Mouse (Mus musculus): ENCODE measurements around the gene Bcl11a. TPM values are rescaled to one million over a fixed set of nuclear protein-coding genes. Genes with fewer than 3 reads are reported as not detected.

The Bcl11a gene
- polyA plus RNA-seq, 1 experiment from 2014 or later = 8.0 TPM

DNA sequence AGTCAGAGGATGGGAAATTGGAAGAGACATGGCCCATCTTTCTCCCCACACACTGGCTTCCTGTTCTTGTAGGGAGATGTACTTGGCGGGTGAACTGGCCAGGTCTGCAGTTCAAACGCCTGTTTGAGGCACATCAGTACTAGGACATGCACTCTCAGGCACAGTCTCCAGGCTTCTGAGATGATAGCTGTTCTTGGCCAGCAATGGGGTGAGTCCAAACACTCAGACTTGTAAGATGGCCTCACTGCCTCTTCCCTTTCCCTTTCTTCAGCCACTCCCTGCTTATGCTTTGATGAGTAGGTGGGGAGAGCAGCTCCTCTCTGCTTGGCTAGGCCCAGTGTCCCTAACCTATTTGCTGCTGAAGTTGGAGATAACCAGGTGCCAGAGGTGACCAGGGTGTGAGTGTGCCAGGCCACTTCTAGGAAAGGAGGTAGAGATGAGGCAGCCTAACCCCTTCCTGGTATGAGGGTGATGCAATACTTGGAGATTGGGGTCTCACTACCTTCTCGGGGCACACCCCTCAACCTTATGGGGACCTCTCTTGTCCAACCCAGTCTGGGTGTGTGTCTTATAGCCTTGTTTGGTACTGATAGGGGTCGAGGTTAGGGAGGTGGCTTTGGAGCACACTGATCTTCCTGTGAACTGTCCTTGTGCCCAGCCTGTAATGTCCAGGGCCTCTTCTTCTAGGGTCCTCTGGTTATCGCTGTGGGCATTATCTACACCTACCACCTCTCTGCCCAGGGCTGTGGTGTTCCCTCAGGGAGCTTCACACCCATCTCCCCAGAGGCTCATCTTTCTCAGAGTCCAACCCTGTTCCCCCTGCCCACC lies 51.7 kb downstream of the Bcl11a start:
- no peak for DNase-seq (ENCODE audit: low spot score)

DNA sequence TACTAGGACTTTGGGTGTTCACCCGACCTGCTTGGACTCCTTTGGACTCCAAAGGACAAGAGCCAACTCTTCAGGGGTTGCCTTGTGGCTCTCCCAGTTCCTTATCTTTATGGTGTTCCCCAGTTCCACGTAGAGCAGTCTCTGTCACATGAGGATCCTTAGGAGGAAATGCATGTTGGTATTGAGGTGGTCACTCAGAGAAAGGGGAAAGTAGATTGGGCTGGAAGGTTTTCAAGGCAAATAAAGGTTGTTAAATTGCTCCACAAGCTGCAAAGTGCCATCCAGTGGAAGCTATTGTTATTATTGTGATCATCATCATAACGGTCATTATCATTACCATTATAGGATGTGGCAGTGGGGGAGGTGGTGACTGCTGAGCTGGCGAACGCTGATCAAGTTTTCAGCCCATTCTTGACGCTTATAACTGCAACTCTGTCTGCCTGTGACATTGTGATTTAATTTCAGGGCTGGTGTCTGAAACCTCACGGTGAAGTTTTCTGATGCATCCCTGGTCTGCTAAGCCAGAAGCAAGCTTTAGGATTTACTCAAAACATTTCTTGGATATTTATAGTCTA lies 52.4 kb downstream of the Bcl11a start:
- no peak for DNase-seq (ENCODE audit: low spot score)

DNA sequence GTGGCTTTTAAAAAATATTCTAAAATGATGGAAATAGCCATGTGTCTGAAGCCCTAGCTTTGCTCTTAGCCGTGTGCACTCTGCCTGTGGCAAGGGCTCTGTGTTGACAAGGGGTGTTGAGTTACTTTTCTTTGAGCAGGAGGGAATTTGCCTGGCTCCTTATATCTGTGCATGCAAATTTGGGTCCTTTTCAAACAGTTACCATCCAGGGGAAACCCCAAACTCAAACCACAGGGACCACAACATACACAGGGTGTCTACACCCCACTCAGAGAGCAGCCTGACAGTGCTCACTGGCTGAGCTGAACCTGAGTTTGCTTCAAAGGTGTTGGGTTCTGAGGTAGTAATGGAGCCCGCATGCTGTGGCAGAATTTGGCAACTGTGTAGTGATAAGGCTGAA lies 54.0 kb downstream of the Bcl11a start:
- peak; percentile 49 for DNase-seq (ENCODE audit: low spot score)

DNA sequence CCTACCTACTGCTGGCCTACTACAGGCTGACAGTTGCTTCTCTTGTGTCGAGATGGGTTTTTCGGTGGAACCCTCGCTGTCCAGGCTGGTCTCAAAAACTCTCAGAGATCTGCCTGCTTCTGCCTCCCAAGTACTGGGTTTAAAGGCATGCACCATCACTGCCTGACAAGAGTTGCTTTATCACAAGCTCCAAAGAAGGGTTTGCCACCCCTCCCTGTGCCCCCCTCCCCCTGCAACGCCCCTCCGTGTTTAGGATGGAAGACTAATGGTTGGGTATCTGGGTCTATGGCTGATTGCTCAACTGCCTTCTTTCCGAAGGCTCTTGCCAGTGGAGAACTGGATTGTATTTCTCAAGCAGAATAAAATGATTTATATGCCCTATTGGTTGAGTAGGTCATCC lies 54.5 kb downstream of the Bcl11a start:
- DNase-seq (ENCODE audit: low spot score) = no peak

DNA sequence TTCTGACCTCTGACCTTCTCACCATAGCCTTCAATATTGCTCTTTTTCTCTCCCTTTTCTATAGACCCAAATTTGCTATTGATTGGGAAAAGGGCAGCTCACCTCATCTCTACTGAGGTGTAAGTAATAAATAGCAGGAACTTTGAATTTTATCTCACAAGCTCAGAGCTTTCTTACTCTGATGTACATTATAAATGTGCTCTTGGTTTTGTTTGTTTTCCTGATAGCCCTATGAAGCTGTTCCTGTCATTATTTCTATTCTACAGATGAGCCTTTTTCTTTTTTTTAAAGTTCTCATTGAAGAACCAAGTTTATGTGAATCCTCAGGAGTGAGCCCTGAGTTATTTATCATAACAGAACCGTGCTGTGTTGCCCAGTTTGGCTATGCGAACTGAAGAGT lies 55.0 kb downstream of the Bcl11a start:
- no peak for DNase-seq (ENCODE audit: low spot score)

DNA sequence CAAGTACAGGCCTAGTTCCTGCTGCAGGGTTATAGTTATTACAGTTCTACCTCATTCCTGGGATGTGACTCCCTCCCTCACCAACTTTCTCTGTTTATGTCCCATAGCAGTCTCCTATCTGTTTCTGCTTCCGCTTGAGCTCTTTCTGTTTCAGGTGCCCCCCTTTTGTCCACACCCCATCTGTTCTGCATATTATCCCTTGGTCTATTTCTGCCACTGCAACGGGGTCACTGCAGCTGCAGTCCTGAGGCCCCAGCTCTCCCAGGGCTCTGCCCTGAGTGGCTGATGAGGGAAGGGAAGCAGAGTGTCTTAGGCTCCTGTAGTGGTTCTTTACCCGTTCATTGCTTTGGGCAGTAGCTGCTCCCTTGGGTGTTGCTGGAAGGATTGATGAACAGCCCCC lies 55.6 kb downstream of the Bcl11a start:
- no peak for DNase-seq (ENCODE audit: low spot score)

DNA sequence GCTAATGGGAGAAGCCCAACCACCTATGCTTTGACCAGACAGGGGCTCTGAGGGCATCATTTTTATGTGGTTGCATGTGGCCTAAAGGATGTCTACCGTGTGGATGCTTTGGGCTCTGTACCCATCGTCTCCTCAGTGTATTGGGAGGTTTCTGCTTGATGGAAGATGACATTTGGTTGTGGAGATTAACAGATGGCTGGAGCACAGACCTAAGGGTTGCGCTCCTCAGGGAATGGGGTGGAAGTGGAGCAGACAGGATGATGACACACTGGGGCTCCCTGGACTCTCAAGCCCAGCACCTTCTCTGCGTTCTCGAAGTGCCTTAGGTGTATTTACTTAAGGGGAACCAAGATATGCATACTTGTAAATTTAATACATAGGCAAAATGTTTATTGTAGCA lies 56.1 kb downstream of the Bcl11a start:
- DNase-seq (ENCODE audit: low spot score) = no peak

DNA sequence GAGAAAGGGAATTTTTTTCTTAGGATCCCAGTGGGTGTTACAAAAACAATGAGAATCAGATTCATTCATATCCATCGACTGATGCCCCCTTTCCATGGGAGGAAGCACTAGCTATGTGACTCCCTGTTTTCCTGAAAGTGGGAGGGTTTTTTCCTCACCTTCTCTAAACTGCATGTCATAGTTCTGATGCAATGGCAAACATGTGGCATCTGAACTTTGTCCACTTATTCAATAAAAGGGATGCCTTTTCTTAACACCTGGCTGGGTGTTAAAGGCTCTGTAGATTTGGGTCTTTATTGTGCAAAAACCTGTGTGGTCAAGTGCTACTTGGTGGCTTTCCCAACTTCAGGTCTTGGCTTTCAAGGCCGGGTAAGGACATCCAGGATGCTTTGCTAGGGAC lies 57.4 kb downstream of the Bcl11a start:
- DNase-seq (ENCODE audit: low spot score) = no peak

DNA sequence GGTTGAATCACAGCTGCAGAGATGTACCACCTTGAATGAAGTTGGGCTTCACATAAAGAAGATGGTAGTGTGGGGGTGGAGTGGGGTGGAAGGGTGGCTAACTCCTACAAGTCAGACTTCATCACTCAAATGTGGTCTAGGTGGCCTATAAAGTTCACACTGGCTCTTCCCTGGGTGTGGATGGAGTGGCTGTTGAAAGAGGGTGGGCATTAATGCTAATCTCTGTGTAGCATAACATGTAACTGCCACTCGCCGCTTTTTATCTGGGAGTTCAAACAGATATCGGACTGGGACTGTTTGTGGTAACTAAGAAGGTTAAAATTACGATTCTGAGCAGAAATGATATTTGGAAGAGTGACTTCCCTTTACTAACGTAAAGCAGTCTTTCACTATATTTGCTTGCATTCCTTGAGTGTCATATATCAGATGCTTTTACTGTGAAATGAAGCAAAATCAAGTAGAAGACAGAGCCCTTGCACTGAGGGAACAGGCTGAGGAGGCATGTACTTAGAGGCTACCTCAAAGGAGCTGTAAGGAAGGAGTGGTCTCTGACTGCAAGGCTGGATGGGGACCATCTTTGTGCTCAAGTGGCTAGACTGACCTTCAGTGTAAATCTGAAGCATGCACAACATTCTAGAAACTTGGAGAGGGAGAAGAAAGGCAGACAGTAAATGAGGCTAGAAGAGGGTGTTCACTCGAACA lies 58.4 kb downstream of the Bcl11a start:
- DNase-seq (ENCODE audit: low spot score) = no peak

DNA sequence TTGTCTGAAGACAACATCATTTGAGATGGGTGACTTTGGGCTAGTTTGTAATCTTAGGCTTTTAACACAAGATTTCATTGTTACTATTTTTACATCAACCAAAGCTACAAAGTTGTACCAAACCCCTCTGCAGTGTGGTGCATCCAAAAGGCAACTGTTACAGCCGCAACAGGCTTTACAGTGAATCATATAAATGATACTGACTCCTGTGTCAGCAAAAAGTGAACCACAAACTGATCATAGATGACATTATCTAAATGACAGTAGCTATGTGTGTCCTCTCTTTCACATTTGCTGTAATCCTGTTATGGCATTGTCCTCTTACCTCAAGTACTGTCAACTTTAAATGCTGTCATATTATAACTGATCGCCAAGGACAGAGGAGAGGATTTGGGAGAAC lies 60.0 kb downstream of the Bcl11a start:
- no peak for DNase-seq (ENCODE audit: low spot score)

DNA sequence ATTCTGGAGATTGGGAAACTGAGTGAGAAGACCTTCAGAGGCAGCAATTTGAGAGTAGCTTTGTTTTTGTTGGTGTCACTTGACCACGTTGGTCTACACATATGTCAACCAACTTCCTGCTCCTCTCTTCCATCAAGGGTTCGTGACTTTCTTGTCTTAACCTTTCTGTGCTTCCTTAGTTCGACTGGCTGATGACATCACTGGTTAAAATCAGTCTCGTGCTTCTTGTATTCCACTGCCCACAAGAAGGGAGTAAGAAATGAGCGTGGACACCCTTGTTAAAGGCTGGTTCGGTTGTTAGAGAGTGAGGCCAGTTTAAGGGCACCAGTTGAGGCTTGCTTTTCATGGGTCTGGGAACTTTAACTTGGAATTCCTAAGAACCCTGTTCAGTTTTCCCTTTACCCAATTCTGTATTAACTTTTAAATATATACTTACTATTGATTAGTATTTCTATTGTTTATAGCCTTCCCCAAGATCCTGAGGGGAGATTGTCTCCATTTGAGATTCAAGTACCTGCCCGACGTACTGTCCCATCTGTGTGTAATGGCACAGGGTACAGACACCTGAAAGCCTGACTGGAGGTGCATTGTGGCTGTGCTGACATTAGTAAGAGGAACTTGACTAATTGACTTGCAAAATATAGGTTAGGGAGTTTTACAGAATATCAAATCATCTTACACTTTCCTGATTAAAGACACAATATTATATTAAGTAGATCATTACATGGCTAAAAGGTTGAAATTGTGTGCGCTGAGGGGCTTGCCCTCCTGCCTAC lies 60.9 kb downstream of the Bcl11a start:
- no peak for DNase-seq (ENCODE audit: low spot score)

DNA sequence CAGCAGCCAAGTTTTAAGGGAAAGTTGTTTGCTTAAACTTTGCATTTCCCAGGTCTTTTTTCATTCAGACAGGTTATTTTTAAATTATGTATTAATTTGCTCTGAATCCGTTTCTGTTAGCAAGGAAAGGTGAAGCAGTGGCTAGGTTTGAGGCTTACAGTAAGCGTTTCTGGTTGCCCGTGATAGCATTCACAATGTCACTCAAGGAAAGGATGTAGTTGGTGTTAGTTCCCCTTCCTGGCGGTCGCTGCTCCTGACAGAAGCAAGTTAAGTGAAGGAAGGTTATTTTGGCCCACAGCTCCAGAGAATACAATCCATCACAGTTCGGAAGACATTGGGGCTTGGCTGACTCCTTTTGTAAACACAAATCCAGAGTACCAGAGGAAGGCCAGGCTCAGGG lies 61.6 kb downstream of the Bcl11a start:
- no peak for DNase-seq (ENCODE audit: low spot score)

DNA sequence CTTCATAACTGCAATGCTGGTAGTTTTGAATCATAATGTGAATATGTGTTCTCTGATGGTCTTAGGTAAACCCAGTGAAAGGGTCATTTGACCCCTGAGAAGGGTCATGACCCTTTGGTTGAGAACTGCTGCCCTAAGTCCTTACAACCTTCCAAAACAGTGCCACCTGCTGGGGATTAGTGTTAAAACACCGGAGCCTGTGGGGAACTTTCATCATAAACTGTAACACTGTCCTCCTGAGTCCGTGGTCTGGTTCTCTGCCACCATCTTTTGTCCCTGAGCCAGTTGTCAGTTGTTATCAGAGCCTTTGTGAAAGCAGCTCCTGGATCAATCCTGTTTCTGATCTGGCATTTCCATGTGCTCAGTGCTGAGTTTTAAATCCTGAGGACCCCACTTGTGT lies 62.1 kb downstream of the Bcl11a start:
- DNase-seq (ENCODE audit: low spot score) = no peak

DNA sequence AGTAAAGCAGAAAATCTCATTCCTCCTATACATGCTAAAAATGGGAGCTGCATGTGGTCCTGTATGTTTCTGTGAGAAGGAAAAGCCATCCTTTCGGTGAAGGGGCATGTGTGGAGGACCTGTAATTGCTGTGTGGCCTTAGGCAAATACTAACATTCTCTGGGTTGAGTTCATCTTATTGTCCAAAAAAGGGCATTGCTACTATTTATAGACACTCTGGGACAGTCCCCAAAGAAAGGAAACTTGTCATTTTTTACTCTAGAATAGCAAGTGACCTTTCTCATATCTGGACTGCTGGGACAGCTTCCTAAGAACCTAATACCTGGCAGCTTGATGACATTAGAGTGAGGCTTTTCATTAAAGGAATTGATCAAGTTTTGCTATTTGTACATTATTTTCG lies 63.1 kb downstream of the Bcl11a start:
- no peak for DNase-seq (ENCODE audit: low spot score)

DNA sequence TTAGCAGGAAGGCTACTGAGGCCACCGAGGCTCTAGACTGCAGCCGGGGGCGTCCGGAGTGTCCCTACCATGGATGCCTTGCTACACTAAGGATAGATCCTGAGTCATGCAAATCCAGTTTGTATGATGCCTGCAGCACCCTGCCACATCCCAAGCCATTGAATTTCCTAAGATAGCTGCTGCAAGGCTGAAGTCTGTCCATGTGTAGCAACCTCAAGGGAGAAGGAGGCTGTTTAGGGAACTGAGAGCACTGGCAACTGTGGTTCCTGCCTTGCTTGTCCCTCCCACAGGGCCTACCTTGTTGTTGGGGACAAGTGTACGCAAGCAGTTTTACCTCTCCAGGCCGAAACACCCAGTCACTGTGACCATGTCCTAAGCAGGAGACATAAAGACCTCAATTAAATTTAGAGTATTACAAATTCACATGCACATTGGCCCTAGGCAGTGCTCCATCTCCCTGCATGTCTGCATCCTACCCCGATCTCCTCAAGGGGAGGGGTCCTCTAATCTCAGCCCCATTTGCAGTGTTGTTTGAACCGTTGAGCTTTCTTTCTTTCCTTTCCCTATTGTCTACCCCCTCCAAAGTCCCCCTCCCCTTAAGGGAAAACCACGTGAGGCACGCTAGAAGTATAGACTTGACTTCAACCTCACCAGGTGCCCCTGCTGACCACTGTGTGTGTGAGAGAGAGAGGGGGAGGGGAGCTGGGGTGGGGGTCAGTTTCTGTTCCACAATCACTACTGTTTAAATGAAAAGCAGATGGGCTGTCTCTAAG lies 63.8 kb downstream of the Bcl11a start:
- DNase-seq (ENCODE audit: low spot score) = no peak

DNA sequence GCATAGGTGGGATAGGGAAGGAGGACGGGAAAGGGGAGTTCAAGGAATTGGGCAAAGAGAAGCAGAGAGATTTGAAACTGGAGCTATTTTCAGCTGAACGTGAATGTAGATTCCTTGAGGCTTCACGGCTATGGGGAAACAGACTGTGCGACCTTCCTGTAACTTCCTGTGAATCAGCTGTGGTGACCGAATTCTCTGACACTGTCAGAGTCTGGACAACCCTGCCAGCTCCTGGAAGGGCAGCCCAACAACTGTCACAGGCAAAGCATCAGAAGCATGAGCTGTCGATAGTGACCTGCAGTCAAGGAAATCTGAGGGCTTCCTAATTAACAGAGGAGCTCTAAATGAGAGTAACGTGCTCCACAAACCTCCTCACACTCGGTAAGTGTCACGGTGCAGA lies 64.5 kb downstream of the Bcl11a start:
- DNase-seq (ENCODE audit: low spot score) = no peak

DNA sequence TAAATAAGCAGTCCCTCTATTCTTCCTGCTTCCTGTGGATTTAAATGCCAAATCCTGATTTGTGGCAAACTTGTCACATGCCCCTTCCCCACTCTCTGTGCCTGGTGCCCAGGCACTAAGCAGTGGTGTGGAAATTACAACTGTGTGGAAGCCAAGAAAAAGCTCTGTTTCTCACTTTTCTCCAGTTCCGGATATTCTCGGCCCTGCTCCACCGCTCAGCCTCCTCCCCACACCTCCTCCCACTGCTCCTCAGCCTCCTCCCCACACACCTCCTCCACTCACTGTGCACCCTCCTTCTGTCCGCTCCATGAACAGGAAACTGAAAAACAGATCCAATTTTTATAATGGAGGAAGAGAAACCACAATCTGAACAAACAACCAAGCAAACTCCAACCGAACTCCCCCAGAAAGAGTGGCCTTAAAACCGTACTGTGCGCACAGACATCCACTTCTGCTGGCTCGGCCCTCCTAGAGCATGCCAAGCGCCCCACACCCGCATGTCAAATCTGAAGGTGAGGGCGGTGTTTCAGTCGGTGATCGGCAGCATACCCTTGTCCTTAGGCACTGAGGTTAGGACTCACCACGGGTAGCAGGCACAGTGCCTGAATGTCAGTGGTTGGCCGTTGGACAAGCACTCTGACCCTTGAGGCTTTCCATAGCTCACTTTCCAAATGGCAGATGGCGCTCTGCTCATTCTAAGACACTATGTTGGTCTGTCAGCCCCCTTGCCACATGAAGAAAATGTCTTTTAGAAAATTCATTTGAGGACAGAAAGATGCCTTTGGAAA lies 66.5 kb downstream of the Bcl11a start:
- DNase-seq (ENCODE audit: low spot score) = no peak

DNA sequence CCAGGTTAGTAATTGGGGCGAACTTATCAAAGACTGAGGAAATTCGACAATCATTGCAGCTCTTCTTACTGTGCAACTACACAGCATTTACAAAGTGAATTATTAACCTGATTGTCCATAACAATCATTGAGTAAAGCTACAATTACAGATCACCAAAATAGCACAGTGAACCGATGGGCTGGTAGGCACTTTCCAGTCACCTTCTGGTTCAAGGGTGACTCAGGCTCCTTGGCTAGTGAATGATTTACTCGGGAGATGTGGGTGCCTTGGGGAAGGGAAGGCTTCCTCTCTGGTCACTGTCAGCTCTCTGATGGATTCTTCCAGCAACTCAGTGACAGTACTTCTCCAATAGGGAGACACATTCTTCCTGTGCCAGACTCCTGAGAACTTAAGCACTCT lies 68.2 kb downstream of the Bcl11a start:
- no peak for DNase-seq (ENCODE audit: low spot score)

DNA sequence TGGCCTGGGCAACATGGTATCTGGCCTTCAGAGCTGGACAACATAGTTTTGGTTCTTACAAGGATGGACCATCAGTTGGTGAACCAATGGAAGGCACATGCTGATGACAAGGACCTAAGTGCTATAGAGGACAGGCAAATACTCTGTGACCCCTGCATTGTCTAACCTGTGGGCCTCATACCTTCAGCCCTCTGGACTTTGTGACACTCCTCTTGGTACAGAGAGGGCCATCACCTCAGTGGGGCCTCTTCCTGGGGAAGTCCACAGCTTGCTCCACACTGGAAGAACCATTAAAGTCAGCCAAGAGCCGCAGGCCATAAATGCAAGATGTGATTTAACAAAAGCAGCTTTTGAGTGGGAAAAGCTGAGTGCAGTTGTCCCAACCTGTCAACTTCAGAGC lies 68.6 kb downstream of the Bcl11a start:
- DNase-seq (ENCODE audit: low spot score) = no peak

DNA sequence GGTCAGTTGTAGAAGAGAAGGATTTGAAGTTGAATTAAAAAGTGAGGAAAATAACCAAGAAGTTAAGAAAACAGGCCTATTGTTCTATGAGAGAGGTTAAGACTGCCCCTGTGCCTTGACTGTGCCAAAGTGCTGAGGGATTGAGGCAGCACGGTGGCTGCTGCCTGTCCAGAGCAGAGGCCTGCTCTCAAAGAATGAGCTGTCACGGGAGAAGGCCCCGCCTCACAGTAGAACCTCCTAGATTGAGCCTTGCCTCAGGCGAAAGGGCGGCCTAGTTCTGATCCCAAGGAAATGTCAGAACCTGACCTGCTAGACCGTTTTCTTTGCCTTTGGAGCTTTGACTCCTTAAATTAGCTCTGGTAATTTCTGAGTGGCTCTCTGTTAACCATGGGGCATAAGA lies 69.8 kb downstream of the Bcl11a start:
- DNase-seq (ENCODE audit: low spot score) = no peak

Data from thymus, postnatal 0 days (tissue).